Mouse (Mus musculus) embryonic fibroblast, embryonic 13.5 days (primary cell): ENCODE results near the gene Ccdc38.

Experiments used
- CTCF ChIP-seq: IDR thresholded peaks from 2 replicates; pipeline ENCODE4 v1.5.1; 2011; ENCODE audit warnings: mild to moderate bottlenecking, control low read depth, low read length, moderate library complexity, borderline replicate concordance; ENCODE audit not compliant: insufficient read depth
- POLR2A ChIP-seq: IDR thresholded peaks from 2 replicates; pipeline ENCODE4 v1.6.1; 2011; ENCODE audit warnings: low read depth, mild to moderate bottlenecking, control low read depth, low read length, moderate library complexity

- TF ChIP-seq POLR2A (no peak), CTCF (no peak)
Observed at GRCm38 (mm10) chr10:93519159-93519558, 21.3 kb upstream of the Ccdc38 start.
